Mouse (Mus musculus): ENCODE measurements around the gene Fbxw9.

DNA sequence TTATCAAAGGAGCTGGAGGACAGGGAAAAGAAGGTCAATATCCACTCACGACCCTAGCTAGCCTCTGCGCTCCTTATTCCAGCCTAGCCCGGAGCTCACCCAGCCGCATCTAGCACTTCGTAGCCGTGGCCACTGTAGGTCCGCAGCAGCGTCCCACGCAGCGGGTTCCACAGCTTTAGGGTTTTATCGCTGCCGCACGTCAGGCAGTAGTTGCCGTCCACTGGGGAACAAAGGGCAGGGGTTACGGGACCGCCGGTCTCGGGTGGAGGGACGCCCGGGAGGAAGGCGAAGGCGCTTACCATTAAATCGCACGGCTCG, 20.3 kb downstream of the Fbxw9 start:
- TF ChIP-seq CTCF (conservative IDR thresholded peaks at IDR 0.05; ENCODE audit: insufficient read depth, insufficient read length, low read depth, low read length) (no peak), POLR2A (IDR thresholded peaks at IDR 0.05; ENCODE audit: low read depth, low read length) (no peak)

All from kidney, adult 2 months (tissue).